Mouse (Mus musculus): ENCODE data around the gene Mthfsd. TPM values are rescaled to one million over a fixed set of nuclear protein-coding genes. Genes with fewer than 3 reads are reported as not detected.

Gene Mthfsd
- polyA plus RNA-seq, 1 experiment from 2014 or later: 60.0 TPM

GRCm38 (mm10) chr8:121108657-121109056, 465 bp upstream of the Mthfsd start:
- peaks cover 19% of the 10 kb centered on the region for H3K36me3 ChIP-seq
- peak overlapping the region; percentile 90 for H3K4me3 ChIP-seq
- H3K4me1 ChIP-seq: peaks cover 20% of the 10 kb centered on the region
- WGBS: 11% methylated on average over 5 of the region's 5 CpGs
- ATAC-seq (ENCODE audit: low FRiP score): no peak
- no peak overlapping the region for H3K27ac ChIP-seq
- H3K4me2 ChIP-seq (replicated peaks): peak overlapping the region; percentile 93
- peaks cover 35% of the 10 kb centered on the region for H3K27me3 ChIP-seq
- peak overlapping the region; percentile 91 for H3K9ac ChIP-seq
- H3K9me3 ChIP-seq (replicated peaks): no peaks in the 10 kb centered on the region

- peaks cover 20% of the 10 kb centered on the region for H3K4me1 ChIP-seq
- WGBS: 56% methylated on average over 17 of the region's 17 CpGs
- H3K4me2 ChIP-seq (replicated peaks): no peak overlapping the region
- H3K27ac ChIP-seq: no peak overlapping the region
- ATAC-seq (ENCODE audit: low FRiP score): no peak
- H3K27me3 ChIP-seq: no peaks in the 10 kb centered on the region
- no peak overlapping the region for H3K4me3 ChIP-seq
- H3K9ac ChIP-seq: no peak overlapping the region
- no peaks in the 10 kb centered on the region for H3K9me3 ChIP-seq (replicated peaks)
- H3K36me3 ChIP-seq: peaks cover 58% of the 10 kb centered on the region
Observed at GRCm38 (mm10) chr8:121104049-121104818, 4.0 kb downstream of the Mthfsd start.

DNA sequence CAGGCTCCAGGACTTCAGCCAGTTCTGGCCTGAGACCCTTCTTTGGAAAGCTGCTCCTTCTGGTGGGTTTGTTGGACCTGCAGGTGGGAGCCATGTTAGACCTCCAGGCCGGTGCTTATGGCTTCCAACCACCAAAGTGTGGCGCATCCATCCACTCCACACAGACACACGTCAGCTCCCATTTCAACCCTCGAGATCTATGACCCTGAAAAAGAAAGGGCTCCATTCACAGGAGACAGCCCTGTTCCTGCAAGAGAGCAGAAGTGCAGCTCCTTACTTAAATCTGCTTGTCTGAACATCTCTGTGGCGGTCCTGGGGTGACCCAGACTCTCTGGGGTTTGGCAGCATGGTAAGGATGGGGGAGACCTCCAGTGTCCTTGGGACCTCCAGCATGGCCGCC, 14.7 kb downstream of the Mthfsd start:
- Histone ChIP-seq H3K4me3 (no peak overlapping the region), H3K36me3 (peaks cover 23% of the 10 kb centered on the region), H3K4me1 (no peaks in the 10 kb centered on the region), H3K9me3 (replicated peaks) (no peaks in the 10 kb centered on the region), H3K9ac (no peak overlapping the region), H3K4me2 (replicated peaks) (no peak overlapping the region), H3K27me3 (peaks cover 59% of the 10 kb centered on the region), H3K27ac (no peak overlapping the region)
- no peak for ATAC-seq (ENCODE audit: low FRiP score)
- 60% methylated on average over 6 of the region's 6 CpGs for WGBS

GRCm38 (mm10) chr8:121092627-121093026, 15.6 kb downstream of the Mthfsd start:
- Histone ChIP-seq H3K27ac (no peak overlapping the region), H3K4me1 (no peaks in the 10 kb centered on the region), H3K4me2 (replicated peaks) (no peak overlapping the region), H3K4me3 (no peak overlapping the region), H3K9ac (no peak overlapping the region), H3K27me3 (peaks cover 67% of the 10 kb centered on the region), H3K9me3 (replicated peaks) (no peaks in the 10 kb centered on the region), H3K36me3 (peaks cover 15% of the 10 kb centered on the region)
- ATAC-seq (ENCODE audit: low FRiP score): peak; percentile 46; the same call in 1 of the 2 replicates
- WGBS: 5% methylated on average over 16 of the region's 16 CpGs

GRCm38 (mm10) chr8:121092141-121092540, 16.1 kb downstream of the Mthfsd start:
- 28% methylated on average over 6 of the region's 6 CpGs for WGBS
- Histone ChIP-seq H3K36me3 (peaks cover 10% of the 10 kb centered on the region), H3K9ac (no peak overlapping the region), H3K4me3 (no peak overlapping the region), H3K27ac (no peak overlapping the region), H3K4me1 (no peaks in the 10 kb centered on the region), H3K4me2 (replicated peaks) (no peak overlapping the region), H3K9me3 (replicated peaks) (no peaks in the 10 kb centered on the region), H3K27me3 (peaks cover 72% of the 10 kb centered on the region)
- ATAC-seq (ENCODE audit: low FRiP score): peak; percentile 24; the same call in 1 of the 2 replicates

GRCm38 (mm10) chr8:121090716-121091115, 17.5 kb downstream of the Mthfsd start:
- no peak overlapping the region for H3K9ac ChIP-seq
- no peaks in the 10 kb centered on the region for H3K4me1 ChIP-seq
- H3K4me3 ChIP-seq: no peak overlapping the region
- peaks cover 86% of the 10 kb centered on the region for H3K27me3 ChIP-seq
- no peak overlapping the region for H3K4me2 ChIP-seq (replicated peaks)
- no peaks in the 10 kb centered on the region for H3K9me3 ChIP-seq (replicated peaks)
- no peaks in the 10 kb centered on the region for H3K36me3 ChIP-seq
- 0% methylated on average over 1 of the region's 1 CpGs for WGBS
- H3K27ac ChIP-seq: no peak overlapping the region
- ATAC-seq (ENCODE audit: low FRiP score): no peak

- Histone ChIP-seq H3K4me2 (replicated peaks) (no peak overlapping the region), H3K36me3 (no peaks in the 10 kb centered on the region), H3K27ac (no peak overlapping the region), H3K9ac (no peak overlapping the region), H3K27me3 (peaks cover 95% of the 10 kb centered on the region), H3K4me3 (no peak overlapping the region), H3K4me1 (peaks cover 3% of the 10 kb centered on the region), H3K9me3 (replicated peaks) (no peaks in the 10 kb centered on the region)
- WGBS: 4% methylated on average over 32 of the region's 32 CpGs
- ATAC-seq (ENCODE audit: low FRiP score): no peak
Observed at GRCm38 (mm10) chr8:121089631-121090380, 18.4 kb downstream of the Mthfsd start.

DNA sequence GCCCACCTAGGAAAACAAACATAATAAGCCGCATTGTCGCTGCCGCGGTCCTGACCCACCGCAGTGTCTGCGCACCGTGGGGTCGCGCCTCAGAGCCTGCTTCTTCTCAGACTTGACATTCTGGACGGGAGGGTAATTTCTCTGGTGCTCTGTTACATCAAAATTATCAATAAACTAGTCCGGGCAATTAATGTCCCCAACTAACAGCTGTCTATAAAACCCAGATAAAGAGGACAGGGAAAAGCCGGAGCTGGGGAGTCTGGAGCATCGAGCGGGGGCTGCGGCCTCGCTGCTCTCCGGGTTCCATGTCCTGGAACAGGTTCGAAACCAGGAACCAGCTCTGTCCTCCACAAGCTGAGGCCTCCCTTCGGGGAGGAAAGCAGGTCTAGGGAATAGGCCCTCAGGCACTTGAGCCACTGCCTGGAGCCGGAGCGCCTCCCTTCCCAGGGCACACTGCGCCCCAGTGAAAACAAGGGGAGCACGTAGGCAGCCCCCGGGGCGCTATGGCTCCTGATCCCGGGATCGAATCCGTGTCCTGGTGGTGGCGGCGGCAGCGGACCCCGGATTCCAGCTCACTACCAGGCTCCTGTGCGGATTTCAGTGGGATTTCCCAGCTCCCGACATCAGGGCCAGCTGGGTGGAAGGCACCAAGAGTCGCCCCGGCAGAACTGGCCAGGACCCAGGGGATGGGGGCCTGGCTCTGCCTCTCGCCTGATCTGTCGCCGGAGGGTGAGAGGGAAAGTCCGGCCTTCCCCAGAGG, 19.1 kb downstream of the Mthfsd start:
- peaks cover 11% of the 10 kb centered on the region for H3K4me1 ChIP-seq
- no peak for ATAC-seq (ENCODE audit: low FRiP score)
- no peaks in the 10 kb centered on the region for H3K36me3 ChIP-seq
- H3K9me3 ChIP-seq (replicated peaks): no peaks in the 10 kb centered on the region
- no peak overlapping the region for H3K27ac ChIP-seq
- peaks cover 98% of the 10 kb centered on the region for H3K27me3 ChIP-seq
- no peak overlapping the region for H3K4me3 ChIP-seq
- no peak overlapping the region for H3K4me2 ChIP-seq (replicated peaks)
- 2% methylated on average over 40 of the region's 40 CpGs for WGBS
- no peak overlapping the region for H3K9ac ChIP-seq

DNA sequence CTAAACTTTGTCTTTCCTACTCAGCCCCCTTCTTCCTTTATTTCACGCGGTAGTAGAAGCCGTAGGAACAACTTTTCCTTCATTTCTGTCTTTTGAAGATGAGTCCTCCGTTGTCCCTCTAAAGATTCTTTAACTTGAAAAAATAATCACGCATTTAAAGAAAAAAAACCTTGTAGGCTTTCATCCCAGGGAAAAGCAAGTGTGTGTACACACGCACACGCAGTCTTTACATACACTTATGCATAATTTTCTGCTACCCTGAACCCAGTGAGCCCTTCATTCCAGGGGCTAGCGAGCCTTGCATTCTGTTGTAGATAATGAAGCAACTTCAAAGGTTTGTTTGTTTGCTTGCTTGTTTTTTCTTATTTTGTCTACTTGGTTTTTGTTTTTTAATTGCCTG, 19.9 kb downstream of the Mthfsd start:
- Histone ChIP-seq H3K9me3 (replicated peaks) (no peaks in the 10 kb centered on the region), H3K4me1 (peaks cover 19% of the 10 kb centered on the region), H3K4me3 (no peak overlapping the region), H3K27ac (no peak overlapping the region), H3K36me3 (no peaks in the 10 kb centered on the region), H3K9ac (no peak overlapping the region), H3K27me3 (peaks cover 99% of the 10 kb centered on the region), H3K4me2 (replicated peaks) (no peak overlapping the region)
- no peak for ATAC-seq (ENCODE audit: low FRiP score)
- WGBS: 3% methylated on average over 8 of the region's 8 CpGs

DNA sequence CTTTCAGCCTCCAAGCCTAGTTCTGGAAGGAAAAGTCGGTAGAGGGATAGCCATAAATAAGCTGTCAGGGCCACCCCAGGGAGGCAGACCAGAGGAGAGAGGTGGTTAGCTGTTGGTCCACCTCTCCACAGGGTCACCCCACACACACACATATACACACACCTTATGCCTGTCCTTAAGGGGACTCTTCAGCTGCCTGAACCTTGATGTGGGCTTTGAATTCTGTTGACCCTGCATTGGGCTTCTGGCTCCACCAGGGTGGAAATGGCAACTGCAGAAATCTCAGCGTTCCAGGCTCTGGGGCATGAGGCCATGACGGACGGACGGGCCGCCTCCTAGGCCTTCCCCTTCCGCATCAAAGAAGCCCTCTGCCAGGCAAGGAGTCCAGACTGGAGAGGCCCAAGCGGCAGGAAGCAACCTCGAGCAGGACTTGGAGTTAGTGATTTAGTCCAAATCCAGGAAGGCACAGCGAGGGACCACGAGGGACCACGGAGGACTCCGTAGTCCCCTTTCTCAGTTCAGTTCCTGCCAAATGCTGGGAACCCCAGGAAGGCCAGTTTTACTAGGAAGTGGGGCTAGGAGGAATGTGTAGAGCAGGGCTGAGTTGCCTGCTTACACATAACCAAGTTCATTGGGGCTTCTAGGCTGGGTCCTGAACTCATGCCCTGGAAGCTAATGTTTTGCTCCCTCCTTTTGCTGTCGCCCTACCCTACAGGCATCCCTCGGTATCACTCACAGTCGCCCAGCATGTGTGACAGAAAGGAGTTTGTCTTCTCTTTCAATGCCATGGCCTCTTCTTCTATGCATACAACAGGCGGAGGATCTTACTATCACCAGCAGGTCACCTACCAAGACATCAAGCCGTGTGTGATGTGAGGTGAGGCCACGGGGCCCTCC, 21.9 kb downstream of the Mthfsd start:
- Histone ChIP-seq H3K4me2 (replicated peaks) (no peak overlapping the region), H3K9ac (no peak overlapping the region), H3K27ac (no peak overlapping the region), H3K36me3 (no peaks in the 10 kb centered on the region), H3K4me1 (peaks cover 27% of the 10 kb centered on the region), H3K4me3 (no peak overlapping the region), H3K9me3 (replicated peaks) (no peaks in the 10 kb centered on the region), H3K27me3 (peaks cover 99% of the 10 kb centered on the region)
- no peak for ATAC-seq (ENCODE audit: low FRiP score)
- WGBS: 6% methylated on average over 19 of the region's 19 CpGs

GRCm38 (mm10) chr8:121085561-121085960, 22.6 kb downstream of the Mthfsd start:
- Histone ChIP-seq H3K4me3 (no peak overlapping the region), H3K9me3 (replicated peaks) (no peaks in the 10 kb centered on the region), H3K27me3 (peaks cover 99% of the 10 kb centered on the region), H3K9ac (no peak overlapping the region), H3K27ac (no peak overlapping the region), H3K4me1 (peaks cover 27% of the 10 kb centered on the region), H3K36me3 (no peaks in the 10 kb centered on the region), H3K4me2 (replicated peaks) (0 out of 2 replicates have a peak overlapping the region, but pooled peaks have one; percentile 82)
- no peak for ATAC-seq (ENCODE audit: low FRiP score)
- WGBS: 19% methylated on average over 3 of the region's 3 CpGs
